Mouse (Mus musculus) heart, postnatal 0 days (tissue): ENCODE measurements at regions not wholly inside any gene's neighbourhood (a gene's known extent, or its start where the extent isn't known, plus 50 kb on each side); places are given as distances from the start of the nearest gene placed in this dataset.

Experiments
- CTCF ChIP-seq: IDR thresholded peaks from 2 replicates; pipeline ENCODE4 v1.5.1; 2016; ENCODE audit warnings: antibody characterized with exemption, control low read depth, low read depth
- EP300 ChIP-seq: IDR thresholded peaks from 2 replicates; pipeline ENCODE4 v1.6.1; 2016; ENCODE audit warnings: antibody characterized with exemption, low read depth

GRCm38 (mm10) chr6:101997629-101998028 is 575.3 kb downstream of the Cntn3 start:
- no peak for TF ChIP-seq CTCF
- no peak for TF ChIP-seq EP300
